Mouse (Mus musculus) stomach, embryonic 16.5 days (tissue): Measurements from ENCODE around the gene Slc2a6. TPM values are rescaled to one million over a fixed set of nuclear protein-coding genes. Genes with fewer than 3 reads are reported as not detected.

ENCODE experiments used
- ATAC-seq: fragments of 200-750 bp; cut with Nextera tagmentation; 2 replicates; pipeline ENCODE4 v1.8.0; 2017; ENCODE audit warnings: moderate number of reproducible peaks, moderate TSS enrichment; ENCODE audit not compliant: insufficient read depth, low FRiP score
- H3K27ac ChIP-seq: fragments of 300-500 bp; sonication (generic); 2 replicates; pipeline ENCODE4 v1.5.1; 2014; ENCODE audit warnings: low read length
- H3K27me3 ChIP-seq: fragments of 300-500 bp; sonication (generic); 2 replicates; pipeline ENCODE4 v1.6.1; 2014; ENCODE audit warnings: low read length, control low read depth, mixed read lengths; ENCODE audit not compliant: control insufficient read depth, insufficient read depth
- H3K36me3 ChIP-seq: fragments of 300-500 bp; sonication (generic); 2 replicates; pipeline ENCODE4 v1.6.1; 2014; ENCODE audit warnings: low read length; ENCODE audit not compliant: control insufficient read depth, insufficient read depth
- H3K4me1 ChIP-seq: fragments of 300-500 bp; sonication (generic); 2 replicates; pipeline ENCODE4 v1.6.1; 2014; ENCODE audit warnings: low read length, control low read depth, mixed read lengths; ENCODE audit not compliant: control insufficient read depth, insufficient read depth
- H3K4me2 ChIP-seq: fragments of 300-500 bp; sonication (generic); 2 replicates; pipeline ENCODE4 v1.6.1; 2014; ENCODE audit warnings: low read depth, low read length, mixed read lengths
- H3K4me3 ChIP-seq: fragments of 300-500 bp; sonication (generic); replicated peaks from 2 replicates; pipeline ENCODE4 v1.5.1; 2014; ENCODE audit warnings: mild to moderate bottlenecking, low read length
- H3K9ac ChIP-seq: fragments of 300-500 bp; sonication (generic); 2 replicates; pipeline ENCODE4 v1.6.1; 2014; ENCODE audit warnings: low read length
- H3K9me3 ChIP-seq: fragments of 300-500 bp; sonication (generic); replicated peaks from 2 replicates; pipeline ENCODE4 v1.6.1; 2016; ENCODE audit warnings: low read length, control low read depth; ENCODE audit not compliant: control insufficient read depth
- WGBS: fragments of 180-500 bp; shearing (Covaris S2); extraction: QIAGEN DNeasy Blood & Tissue Kit; methylation state at CpG from one replicate; pipeline ENCODE4 v1.1.7; 2014; 5-methylcytosine and 5-hydroxymethylcytosine counted together
- polyA plus RNA-seq: library from polyadenylated mRNA; unstranded; fragments of >200 nt; fragmentation: Nextera tagmentation; extraction: Ambion mirVana; gene quantifications from 2 replicates; pipeline ENCODE4 v1.2.1, GENCODE M21; 2015

Gene Slc2a6
- polyA plus RNA-seq, 1 experiment from 2014 or later: 1.2 TPM

- 92% methylated on average over 2 of the region's 2 CpGs for WGBS
- H3K9me3 ChIP-seq: no peaks in the 10 kb centered on the region
- H3K9ac ChIP-seq: no peak overlapping the region
- H3K4me1 ChIP-seq: peaks cover 15% of the 10 kb centered on the region
- H3K4me3 ChIP-seq: no peak overlapping the region
- no peaks in the 10 kb centered on the region for H3K36me3 ChIP-seq
- ATAC-seq: no peak
- no peaks in the 10 kb centered on the region for H3K27me3 ChIP-seq
- no peak overlapping the region for H3K27ac ChIP-seq
- no peak overlapping the region for H3K4me2 ChIP-seq
These were observed 39.3 kb upstream of the Slc2a6 start for GRCm38 (mm10) chr2:27067124-27067523.

- H3K4me2 ChIP-seq: 0 out of 2 replicates have a peak overlapping the region, but pooled peaks have one; percentile 18
- 74% methylated on average over 9 of the region's 9 CpGs for WGBS
- no peak overlapping the region for H3K4me3 ChIP-seq
- H3K36me3 ChIP-seq: no peaks in the 10 kb centered on the region
- no peaks in the 10 kb centered on the region for H3K9me3 ChIP-seq
- ATAC-seq: no peak
- no peak overlapping the region for H3K27ac ChIP-seq
- no peak overlapping the region for H3K9ac ChIP-seq
- peaks cover 14% of the 10 kb centered on the region; the same call in 1 of the 2 replicates for H3K4me1 ChIP-seq
- no peaks in the 10 kb centered on the region for H3K27me3 ChIP-seq
These were observed 31.4 kb upstream of the Slc2a6 start for GRCm38 (mm10) chr2:27059187-27059586.

- Histone ChIP-seq H3K27ac (no peak overlapping the region), H3K4me2 (peak overlapping the region; percentile 18; the same call in 1 of the 2 replicates), H3K9ac (no peak overlapping the region), H3K9me3 (no peaks in the 10 kb centered on the region), H3K4me1 (peaks cover 14% of the 10 kb centered on the region; the same call in 1 of the 2 replicates), H3K36me3 (no peaks in the 10 kb centered on the region), H3K4me3 (no peak overlapping the region), H3K27me3 (no peaks in the 10 kb centered on the region)
- WGBS: 16% methylated on average over 12 of the region's 12 CpGs
- ATAC-seq: peak; percentile 9; the same call in 1 of the 2 replicates
These were observed 31.0 kb upstream of the Slc2a6 start for GRCm38 (mm10) chr2:27058751-27059150.

- no peaks in the 10 kb centered on the region for H3K9me3 ChIP-seq
- H3K4me2 ChIP-seq: peak overlapping the region; percentile 18; the same call in 1 of the 2 replicates
- H3K36me3 ChIP-seq: no peaks in the 10 kb centered on the region
- peaks cover 14% of the 10 kb centered on the region; the same call in 1 of the 2 replicates for H3K4me1 ChIP-seq
- H3K27me3 ChIP-seq: no peaks in the 10 kb centered on the region
- no peak overlapping the region for H3K27ac ChIP-seq
- no peak overlapping the region for H3K4me3 ChIP-seq
- ATAC-seq: no peak
- WGBS: 39% methylated on average over 4 of the region's 4 CpGs
- H3K9ac ChIP-seq: 0 out of 2 replicates have a peak overlapping the region, but pooled peaks have one; percentile 43
These were observed 30.5 kb upstream of the Slc2a6 start for GRCm38 (mm10) chr2:27058251-27058650.

- Histone ChIP-seq H3K27me3 (no peaks in the 10 kb centered on the region), H3K27ac (no peak overlapping the region), H3K4me3 (no peak overlapping the region), H3K36me3 (no peaks in the 10 kb centered on the region), H3K4me1 (no peaks in the 10 kb centered on the region; the same call in 1 of the 2 replicates), H3K9me3 (no peaks in the 10 kb centered on the region), H3K4me2 (no peak overlapping the region), H3K9ac (no peak overlapping the region)
- no peak for ATAC-seq
- 46% methylated on average over 6 of the region's 6 CpGs for WGBS
These were observed 21.6 kb upstream of the Slc2a6 start for GRCm38 (mm10) chr2:27049408-27049807.

- Histone ChIP-seq H3K4me1 (no peaks in the 10 kb centered on the region; the same call in 1 of the 2 replicates), H3K27me3 (no peaks in the 10 kb centered on the region), H3K4me2 (no peak overlapping the region), H3K4me3 (no peak overlapping the region), H3K9me3 (no peaks in the 10 kb centered on the region), H3K9ac (no peak overlapping the region), H3K36me3 (no peaks in the 10 kb centered on the region), H3K27ac (peak overlapping the region; percentile 81)
- 40% methylated on average over 8 of the region's 8 CpGs for WGBS
- peak; percentile 84 for ATAC-seq
These were observed 18.4 kb upstream of the Slc2a6 start for GRCm38 (mm10) chr2:27045979-27046770.

- H3K9ac ChIP-seq: no peak overlapping the region
- 77% methylated on average over 3 of the region's 3 CpGs for WGBS
- no peaks in the 10 kb centered on the region; the same call in 1 of the 2 replicates for H3K4me1 ChIP-seq
- no peak overlapping the region for H3K4me3 ChIP-seq
- H3K27ac ChIP-seq: no peak overlapping the region
- H3K4me2 ChIP-seq: no peak overlapping the region
- H3K27me3 ChIP-seq: no peaks in the 10 kb centered on the region
- H3K36me3 ChIP-seq: no peaks in the 10 kb centered on the region
- ATAC-seq: no peak
- no peaks in the 10 kb centered on the region for H3K9me3 ChIP-seq
These were observed 16.8 kb upstream of the Slc2a6 start for GRCm38 (mm10) chr2:27044641-27045040.

GRCm38 (mm10) chr2:27044166-27044565 lies 16.4 kb upstream of the Slc2a6 start:
- no peaks in the 10 kb centered on the region for H3K27me3 ChIP-seq
- H3K27ac ChIP-seq: no peak overlapping the region
- H3K9ac ChIP-seq: peak overlapping the region; percentile 25; the same call in 1 of the 2 replicates
- 77% methylated on average over 4 of the region's 4 CpGs for WGBS
- H3K9me3 ChIP-seq: no peaks in the 10 kb centered on the region
- no peaks in the 10 kb centered on the region; the same call in 1 of the 2 replicates for H3K4me1 ChIP-seq
- no peaks in the 10 kb centered on the region for H3K36me3 ChIP-seq
- no peak overlapping the region for H3K4me3 ChIP-seq
- no peak overlapping the region for H3K4me2 ChIP-seq
- no peak for ATAC-seq

- Histone ChIP-seq H3K4me1 (no peaks in the 10 kb centered on the region; the same call in 1 of the 2 replicates), H3K4me3 (no peak overlapping the region), H3K4me2 (no peak overlapping the region), H3K36me3 (no peaks in the 10 kb centered on the region), H3K9ac (no peak overlapping the region), H3K27me3 (no peaks in the 10 kb centered on the region), H3K9me3 (no peaks in the 10 kb centered on the region), H3K27ac (no peak overlapping the region)
- peak; percentile 65; the same call in 1 of the 2 replicates for ATAC-seq
- WGBS: 32% methylated on average over 3 of the region's 3 CpGs
These were observed 15.7 kb upstream of the Slc2a6 start for GRCm38 (mm10) chr2:27043461-27043860.
